Mouse (Mus musculus): Measurements from ENCODE around the gene St6gal1. TPM values are rescaled to one million over a fixed set of nuclear protein-coding genes. Genes with fewer than 3 reads are reported as not detected.

Gene St6gal1
- polyA plus RNA-seq, 1 experiment from 2014 or later = 17.6 TPM

- H3K9me3 ChIP-seq (replicated peaks; ENCODE audit: control insufficient read depth, low read length) = no peaks in the 10 kb centered on the region
- H3K27me3 ChIP-seq (ENCODE audit: control insufficient read depth, insufficient read depth, low read length) = no peaks in the 10 kb centered on the region
- H3K4me2 ChIP-seq (ENCODE audit: low read depth, low read length) = no peak overlapping the region
- no peak overlapping the region for H3K4me3 ChIP-seq (replicated peaks; ENCODE audit: low read length)
- WGBS = 60% methylated on average over 6 of the region's 6 CpGs
- H3K9ac ChIP-seq (ENCODE audit: low read length) = no peak overlapping the region
- peaks cover 33% of the 10 kb centered on the region for H3K4me1 ChIP-seq (ENCODE audit: control insufficient read depth, insufficient read depth, low read length)
- ATAC-seq (ENCODE audit: insufficient read depth, low FRiP score) = no peak
- H3K27ac ChIP-seq (ENCODE audit: low read length) = 0 out of 2 replicates have a peak overlapping the region, but pooled peaks have one; percentile 6
- no peaks in the 10 kb centered on the region for H3K36me3 ChIP-seq (ENCODE audit: control insufficient read depth, insufficient read depth, low read length)
Measured at GRCm38 (mm10) chr16:23253620-23254019, 29.1 kb downstream of the St6gal1 start.

GRCm38 (mm10) chr16:23254062-23254461, 29.5 kb downstream of the St6gal1 start:
- Histone ChIP-seq H3K9ac (ENCODE audit: low read length) (no peak overlapping the region), H3K4me1 (ENCODE audit: control insufficient read depth, insufficient read depth, low read length) (peaks cover 38% of the 10 kb centered on the region), H3K27me3 (ENCODE audit: control insufficient read depth, insufficient read depth, low read length) (no peaks in the 10 kb centered on the region), H3K9me3 (replicated peaks; ENCODE audit: control insufficient read depth, low read length) (no peaks in the 10 kb centered on the region), H3K4me3 (replicated peaks; ENCODE audit: low read length) (no peak overlapping the region), H3K36me3 (ENCODE audit: control insufficient read depth, insufficient read depth, low read length) (no peaks in the 10 kb centered on the region), H3K4me2 (ENCODE audit: low read depth, low read length) (no peak overlapping the region), H3K27ac (ENCODE audit: low read length) (no peak overlapping the region)
- 47% methylated on average over 1 of the region's 1 CpGs for WGBS
- no peak for ATAC-seq (ENCODE audit: insufficient read depth, low FRiP score)

- Histone ChIP-seq H3K27me3 (ENCODE audit: control insufficient read depth, insufficient read depth, low read length) (no peaks in the 10 kb centered on the region), H3K27ac (ENCODE audit: low read length) (no peak overlapping the region), H3K9me3 (replicated peaks; ENCODE audit: control insufficient read depth, low read length) (no peaks in the 10 kb centered on the region), H3K4me1 (ENCODE audit: control insufficient read depth, insufficient read depth, low read length) (peaks cover 21% of the 10 kb centered on the region; the same call in 1 of the 2 replicates), H3K4me3 (replicated peaks; ENCODE audit: low read length) (no peak overlapping the region), H3K9ac (ENCODE audit: low read length) (no peak overlapping the region), H3K36me3 (ENCODE audit: control insufficient read depth, insufficient read depth, low read length) (no peaks in the 10 kb centered on the region), H3K4me2 (ENCODE audit: low read depth, low read length) (no peak overlapping the region)
- peak; percentile 30; the same call in 1 of the 2 replicates for ATAC-seq (ENCODE audit: insufficient read depth, low FRiP score)
- WGBS = 65% methylated on average over 7 of the region's 7 CpGs
Measured at GRCm38 (mm10) chr16:23256638-23257037, 32.1 kb downstream of the St6gal1 start.

- H3K27ac ChIP-seq (ENCODE audit: low read length) = no peak overlapping the region
- H3K4me3 ChIP-seq (replicated peaks; ENCODE audit: low read length) = no peak overlapping the region
- no peaks in the 10 kb centered on the region for H3K36me3 ChIP-seq (ENCODE audit: control insufficient read depth, insufficient read depth, low read length)
- H3K9ac ChIP-seq (ENCODE audit: low read length) = no peak overlapping the region
- H3K4me2 ChIP-seq (ENCODE audit: low read depth, low read length) = no peak overlapping the region
- no peaks in the 10 kb centered on the region for H3K9me3 ChIP-seq (replicated peaks; ENCODE audit: control insufficient read depth, low read length)
- 34% methylated on average over 7 of the region's 7 CpGs for WGBS
- H3K4me1 ChIP-seq (ENCODE audit: control insufficient read depth, insufficient read depth, low read length) = peaks cover 15% of the 10 kb centered on the region; the same call in 1 of the 2 replicates
- no peaks in the 10 kb centered on the region for H3K27me3 ChIP-seq (ENCODE audit: control insufficient read depth, insufficient read depth, low read length)
- ATAC-seq (ENCODE audit: insufficient read depth, low FRiP score) = no peak
Measured at GRCm38 (mm10) chr16:23258429-23258822, 33.9 kb downstream of the St6gal1 start.

- H3K27me3 ChIP-seq (ENCODE audit: control insufficient read depth, insufficient read depth, low read length) = no peaks in the 10 kb centered on the region
- no peak overlapping the region for H3K27ac ChIP-seq (ENCODE audit: low read length)
- no peak overlapping the region for H3K4me2 ChIP-seq (ENCODE audit: low read depth, low read length)
- H3K4me1 ChIP-seq (ENCODE audit: control insufficient read depth, insufficient read depth, low read length) = peaks cover 14% of the 10 kb centered on the region; the same call in 1 of the 2 replicates
- no peak for ATAC-seq (ENCODE audit: insufficient read depth, low FRiP score)
- H3K9me3 ChIP-seq (replicated peaks; ENCODE audit: control insufficient read depth, low read length) = no peaks in the 10 kb centered on the region
- H3K9ac ChIP-seq (ENCODE audit: low read length) = no peak overlapping the region
- no peaks in the 10 kb centered on the region for H3K36me3 ChIP-seq (ENCODE audit: control insufficient read depth, insufficient read depth, low read length)
- 26% methylated on average over 4 of the region's 4 CpGs for WGBS
- no peak overlapping the region for H3K4me3 ChIP-seq (replicated peaks; ENCODE audit: low read length)
Measured at GRCm38 (mm10) chr16:23258823-23259457, 34.4 kb downstream of the St6gal1 start.

GRCm38 (mm10) chr16:23259580-23259979, 35.0 kb downstream of the St6gal1 start:
- no peak overlapping the region for H3K27ac ChIP-seq (ENCODE audit: low read length)

GRCm38 (mm10) chr16:23262131-23262768, 37.7 kb downstream of the St6gal1 start:
- Histone ChIP-seq H3K36me3 (ENCODE audit: control insufficient read depth, insufficient read depth, low read length) (no peaks in the 10 kb centered on the region), H3K9ac (ENCODE audit: low read length) (no peak overlapping the region), H3K4me2 (ENCODE audit: low read depth, low read length) (no peak overlapping the region), H3K4me1 (ENCODE audit: control insufficient read depth, insufficient read depth, low read length) (peaks cover 14% of the 10 kb centered on the region; the same call in 1 of the 2 replicates), H3K9me3 (replicated peaks; ENCODE audit: control insufficient read depth, low read length) (peaks cover 3% of the 10 kb centered on the region; the same call in 1 of the 2 replicates), H3K27ac (ENCODE audit: low read length) (no peak overlapping the region), H3K27me3 (ENCODE audit: control insufficient read depth, insufficient read depth, low read length) (no peaks in the 10 kb centered on the region), H3K4me3 (replicated peaks; ENCODE audit: low read length) (no peak overlapping the region)
- ATAC-seq (ENCODE audit: insufficient read depth, low FRiP score) = no peak
- 21% methylated on average over 6 of the region's 10 CpGs for WGBS

More at GRCm38 (mm10) chr16:23259580-23259979, 35.0 kb downstream of the St6gal1 start:
- no peak overlapping the region for H3K4me2 ChIP-seq (ENCODE audit: low read depth, low read length)
- H3K9me3 ChIP-seq (replicated peaks; ENCODE audit: control insufficient read depth, low read length) = peaks cover 3% of the 10 kb centered on the region; the same call in 1 of the 2 replicates
- ATAC-seq (ENCODE audit: insufficient read depth, low FRiP score) = 0 out of 2 replicates have a peak, but pooled peaks have one; percentile 19
- H3K27me3 ChIP-seq (ENCODE audit: control insufficient read depth, insufficient read depth, low read length) = no peaks in the 10 kb centered on the region
- no peak overlapping the region for H3K4me3 ChIP-seq (replicated peaks; ENCODE audit: low read length)
- H3K4me1 ChIP-seq (ENCODE audit: control insufficient read depth, insufficient read depth, low read length) = peaks cover 14% of the 10 kb centered on the region; the same call in 1 of the 2 replicates
- 65% methylated on average over 3 of the region's 3 CpGs for WGBS
- no peak overlapping the region for H3K9ac ChIP-seq (ENCODE audit: low read length)
- no peaks in the 10 kb centered on the region for H3K36me3 ChIP-seq (ENCODE audit: control insufficient read depth, insufficient read depth, low read length)

- H3K4me2 ChIP-seq (ENCODE audit: low read depth, low read length) = no peak overlapping the region
- no peaks in the 10 kb centered on the region for H3K27me3 ChIP-seq (ENCODE audit: control insufficient read depth, insufficient read depth, low read length)
- ATAC-seq (ENCODE audit: insufficient read depth, low FRiP score) = no peak
- no peak overlapping the region for H3K27ac ChIP-seq (ENCODE audit: low read length)
- H3K36me3 ChIP-seq (ENCODE audit: control insufficient read depth, insufficient read depth, low read length) = no peaks in the 10 kb centered on the region
- H3K9me3 ChIP-seq (replicated peaks; ENCODE audit: control insufficient read depth, low read length) = peaks cover 3% of the 10 kb centered on the region; the same call in 1 of the 2 replicates
- H3K4me3 ChIP-seq (replicated peaks; ENCODE audit: low read length) = no peak overlapping the region
- H3K9ac ChIP-seq (ENCODE audit: low read length) = no peak overlapping the region
- WGBS = 57% methylated on average over 5 of the region's 5 CpGs
- H3K4me1 ChIP-seq (ENCODE audit: control insufficient read depth, insufficient read depth, low read length) = peaks cover 14% of the 10 kb centered on the region; the same call in 1 of the 2 replicates
Measured at GRCm38 (mm10) chr16:23262846-23263245, 38.3 kb downstream of the St6gal1 start.

- WGBS = 83% methylated on average over 12 of the region's 12 CpGs
- no peaks in the 10 kb centered on the region for H3K27me3 ChIP-seq (ENCODE audit: control insufficient read depth, insufficient read depth, low read length)
- H3K9me3 ChIP-seq (replicated peaks; ENCODE audit: control insufficient read depth, low read length) = peaks cover 3% of the 10 kb centered on the region; the same call in 1 of the 2 replicates
- peaks cover 11% of the 10 kb centered on the region; the same call in 1 of the 2 replicates for H3K4me1 ChIP-seq (ENCODE audit: control insufficient read depth, insufficient read depth, low read length)
- no peak overlapping the region for H3K4me2 ChIP-seq (ENCODE audit: low read depth, low read length)
- H3K9ac ChIP-seq (ENCODE audit: low read length) = no peak overlapping the region
- no peak overlapping the region for H3K4me3 ChIP-seq (replicated peaks; ENCODE audit: low read length)
- ATAC-seq (ENCODE audit: insufficient read depth, low FRiP score) = no peak
- H3K36me3 ChIP-seq (ENCODE audit: control insufficient read depth, insufficient read depth, low read length) = no peaks in the 10 kb centered on the region
- no peak overlapping the region for H3K27ac ChIP-seq (ENCODE audit: low read length)
Measured at GRCm38 (mm10) chr16:23264999-23265398, 40.5 kb downstream of the St6gal1 start.
